Mouse (Mus musculus) lung, embryonic 14.5 days (tissue): Measurements from ENCODE around the gene Exoc6b. TPM values are rescaled to one million over a fixed set of nuclear protein-coding genes. Genes with fewer than 3 reads are reported as not detected.

Experiments used
- ATAC-seq: fragments of 200-750 bp; cut with Nextera tagmentation; 2 replicates; pipeline ENCODE4 v1.8.0; 2017; ENCODE audit warnings: mild to moderate bottlenecking, moderate TSS enrichment, moderate library complexity; ENCODE audit not compliant: insufficient read depth
- DNase-seq: peaks from one replicate; pipeline ENCODE4 v3.0.0-alpha.2; 2015
- H3K27ac ChIP-seq: fragments of 300-500 bp; sonication (generic); 2 replicates; pipeline ENCODE4 v1.5.1; 2014; ENCODE audit warnings: low read depth, mild to moderate bottlenecking, moderate library complexity
- H3K27me3 ChIP-seq: fragments of 300-500 bp; sonication (generic); 2 replicates; pipeline ENCODE4 v1.6.1; 2014; ENCODE audit warnings: low read length, control low read depth; ENCODE audit not compliant: insufficient read depth
- H3K36me3 ChIP-seq: fragments of 300-500 bp; sonication (generic); 2 replicates; pipeline ENCODE4 v1.6.1; 2014; ENCODE audit warnings: control low read depth; ENCODE audit not compliant: insufficient read depth
- H3K4me1 ChIP-seq: fragments of 300-500 bp; sonication (generic); 2 replicates; pipeline ENCODE4 v1.6.1; 2014; ENCODE audit warnings: antibody characterized with exemption, control low read depth; ENCODE audit not compliant: insufficient read depth
- H3K4me2 ChIP-seq: fragments of 300-500 bp; sonication (generic); 2 replicates; pipeline ENCODE4 v1.6.1; 2014; ENCODE audit warnings: mild to moderate bottlenecking
- H3K4me3 ChIP-seq: fragments of 300-500 bp; sonication (generic); 2 replicates; pipeline ENCODE4 v1.5.1; 2014; ENCODE audit warnings: low read depth, low read length
- H3K9ac ChIP-seq: fragments of 300-500 bp; sonication (generic); 2 replicates; pipeline ENCODE4 v1.6.1; 2014
- H3K9me3 ChIP-seq: fragments of 300-500 bp; sonication (generic); 2 replicates; pipeline ENCODE4 v1.6.1; 2016; ENCODE audit warnings: low read depth, low read length, control low read depth
- CTCF ChIP-seq: IDR thresholded peaks from 2 replicates; pipeline ENCODE4 v1.5.1; 2016; ENCODE audit warnings: antibody characterized with exemption, low read depth
- WGBS: fragments of 180-500 bp; shearing (Covaris S2); extraction: QIAGEN DNeasy Blood & Tissue Kit; methylation state at CpG from one replicate; pipeline ENCODE4 v1.1.7; 2014; 5-methylcytosine and 5-hydroxymethylcytosine counted together
- polyA plus RNA-seq: library from polyadenylated mRNA; unstranded; fragments of >200 nt; fragmentation: Nextera tagmentation; extraction: Ambion mirVana; gene quantifications from 2 replicates; pipeline ENCODE4 v1.2.1, GENCODE M21; 2014

The Exoc6b gene
- polyA plus RNA-seq, 1 experiment from 2014 or later: 40.4 TPM

GRCm38 (mm10) chr6:84693844-84694243 lies 375.5 kb downstream of the Exoc6b start:
- no peak for DNase-seq
- ATAC-seq: no peak
- WGBS: 49% methylated on average over 4 of the region's 4 CpGs
- Histone ChIP-seq H3K36me3 (no peaks in the 10 kb centered on the region; the same call in 1 of the 2 replicates), H3K27ac (no peak overlapping the region), H3K9ac (no peak overlapping the region), H3K27me3 (no peaks in the 10 kb centered on the region), H3K4me2 (no peak overlapping the region), H3K9me3 (no peaks in the 10 kb centered on the region), H3K4me1 (peaks cover 16% of the 10 kb centered on the region), H3K4me3 (no peak overlapping the region)
- TF ChIP-seq CTCF: no peak

- TF ChIP-seq CTCF: no peak
- Histone ChIP-seq H3K27me3 (no peaks in the 10 kb centered on the region), H3K4me3 (no peak overlapping the region), H3K27ac (no peak overlapping the region), H3K4me1 (peaks cover 16% of the 10 kb centered on the region), H3K4me2 (no peak overlapping the region), H3K9me3 (no peaks in the 10 kb centered on the region), H3K36me3 (no peaks in the 10 kb centered on the region; the same call in 1 of the 2 replicates), H3K9ac (no peak overlapping the region)
- WGBS: 80% methylated on average over 2 of the region's 2 CpGs
- DNase-seq (no peak), ATAC-seq (no peak)
Measured at GRCm38 (mm10) chr6:84693204-84693603, 376.1 kb downstream of the Exoc6b start.

GRCm38 (mm10) chr6:84691907-84692306 lies 377.4 kb downstream of the Exoc6b start:
- H3K4me2 ChIP-seq: no peak overlapping the region
- no peaks in the 10 kb centered on the region for H3K27me3 ChIP-seq
- H3K27ac ChIP-seq: no peak overlapping the region
- no peak for TF ChIP-seq CTCF
- ATAC-seq: no peak
- H3K9ac ChIP-seq: no peak overlapping the region
- WGBS: 82% methylated on average over 3 of the region's 3 CpGs
- DNase-seq: no peak
- H3K36me3 ChIP-seq: no peaks in the 10 kb centered on the region; the same call in 1 of the 2 replicates
- H3K4me1 ChIP-seq: peaks cover 4% of the 10 kb centered on the region; the same call in 1 of the 2 replicates
- H3K4me3 ChIP-seq: no peak overlapping the region
- no peaks in the 10 kb centered on the region for H3K9me3 ChIP-seq

- DNase-seq (no peak), ATAC-seq (no peak)
- TF ChIP-seq CTCF: no peak
- WGBS: 72% methylated on average over 3 of the region's 3 CpGs
- Histone ChIP-seq H3K36me3 (no peaks in the 10 kb centered on the region), H3K9ac (no peak overlapping the region), H3K9me3 (peaks cover 3% of the 10 kb centered on the region; the same call in 1 of the 2 replicates), H3K4me2 (no peak overlapping the region), H3K4me3 (no peak overlapping the region), H3K4me1 (no peaks in the 10 kb centered on the region), H3K27me3 (no peaks in the 10 kb centered on the region), H3K27ac (no peak overlapping the region)
Measured at GRCm38 (mm10) chr6:84677770-84678169, 391.5 kb downstream of the Exoc6b start.

GRCm38 (mm10) chr6:84674936-84675335 lies 394.4 kb downstream of the Exoc6b start:
- H3K36me3 ChIP-seq: no peaks in the 10 kb centered on the region
- no peak for TF ChIP-seq CTCF
- no peak overlapping the region for H3K9ac ChIP-seq
- DNase-seq (no peak), ATAC-seq (no peak)
- 94% methylated on average over 3 of the region's 3 CpGs for WGBS
- H3K9me3 ChIP-seq: peaks cover 3% of the 10 kb centered on the region; the same call in 1 of the 2 replicates
- no peaks in the 10 kb centered on the region for H3K4me1 ChIP-seq
- H3K27me3 ChIP-seq: no peaks in the 10 kb centered on the region
- no peak overlapping the region for H3K4me2 ChIP-seq
- H3K27ac ChIP-seq: no peak overlapping the region
- H3K4me3 ChIP-seq: no peak overlapping the region

GRCm38 (mm10) chr6:84674136-84674535 lies 395.2 kb downstream of the Exoc6b start:
- H3K9me3 ChIP-seq: peaks cover 3% of the 10 kb centered on the region; the same call in 1 of the 2 replicates
- no peak overlapping the region for H3K9ac ChIP-seq
- ATAC-seq: no peak
- no peaks in the 10 kb centered on the region for H3K4me1 ChIP-seq
- H3K27me3 ChIP-seq: no peaks in the 10 kb centered on the region
- peak; percentile 77 for DNase-seq
- no peak overlapping the region for H3K4me3 ChIP-seq
- no peak overlapping the region for H3K27ac ChIP-seq
- H3K4me2 ChIP-seq: no peak overlapping the region
- H3K36me3 ChIP-seq: no peaks in the 10 kb centered on the region
- TF ChIP-seq CTCF: no peak
- WGBS: 83% methylated on average over 7 of the region's 7 CpGs

GRCm38 (mm10) chr6:84661451-84662112 lies 407.7 kb downstream of the Exoc6b start:
- DNase-seq (no peak), ATAC-seq (no peak)
- no peak overlapping the region for H3K27ac ChIP-seq
- no peaks in the 10 kb centered on the region for H3K27me3 ChIP-seq
- TF ChIP-seq CTCF: no peak
- no peaks in the 10 kb centered on the region for H3K9me3 ChIP-seq
- 82% methylated on average over 2 of the region's 2 CpGs for WGBS
- no peak overlapping the region for H3K4me2 ChIP-seq
- H3K36me3 ChIP-seq: no peaks in the 10 kb centered on the region
- H3K4me3 ChIP-seq: no peak overlapping the region
- no peak overlapping the region for H3K9ac ChIP-seq
- H3K4me1 ChIP-seq: 0 out of 2 replicates have a peak, but pooled peaks cover 3% of the 10 kb centered on the region
